Mouse (Mus musculus) MEL (cell line): Measurements from ENCODE around the gene Nr2c1.

Experiments used
- ELF1 ChIP-seq: IDR thresholded peaks from 2 replicates; pipeline ENCODE4 v1.6.1; 2014; ENCODE audit warnings: low read depth, mild to moderate bottlenecking, inconsistent platforms, low read length, improper control_type of control experiment, moderate library complexity
- EP300 ChIP-seq, 2 experiments: IDR thresholded peaks; 2 replicates each; pipeline ENCODE4 v1.6.1; 2011; ENCODE audit warnings: improper control_type of control experiment in 2 of 2, low read length in 2 of 2, low read depth in 1 of 2, mild to moderate bottlenecking in 1 of 2
- HCFC1 ChIP-seq: IDR thresholded peaks from 2 replicates; pipeline ENCODE4 v1.6.1; 2012; ENCODE audit warnings: low read depth, mild to moderate bottlenecking, inconsistent platforms, low read length, improper control_type of control experiment, moderate library complexity
- MAFK ChIP-seq: IDR thresholded peaks from 2 replicates; pipeline ENCODE4 v1.6.1; 2011; ENCODE audit warnings: low read depth, mild to moderate bottlenecking, low read length, improper control_type of control experiment, borderline replicate concordance
- MYB ChIP-seq: IDR thresholded peaks from 2 replicates; pipeline ENCODE4 v1.6.1; 2011; ENCODE audit warnings: mild to moderate bottlenecking, low read depth, low read length, improper control_type of control experiment
- NRF1 ChIP-seq: IDR thresholded peaks from 2 replicates; pipeline ENCODE4 v1.6.1; 2014; ENCODE audit warnings: low read depth, mild to moderate bottlenecking, inconsistent platforms, low read length, improper control_type of control experiment, moderate library complexity; ENCODE audit not compliant: poor library complexity, insufficient read depth, severe bottlenecking
- POLR2A ChIP-seq, 2 experiments: IDR thresholded peaks; 2 replicates each; pipeline ENCODE4 v1.6.1; 2011 to 2012; ENCODE audit warnings: low read length in 2 of 2, mild to moderate bottlenecking in 2 of 2, control low read depth in 1 of 2, improper control_type of control experiment in 1 of 2, low read depth in 1 of 2, moderate library complexity in 1 of 2; ENCODE audit not compliant: control insufficient read depth in 1 of 2, insufficient read depth in 1 of 2, poor library complexity in 1 of 2
- POLR2AphosphoS2 ChIP-seq: IDR thresholded peaks from 2 replicates; pipeline ENCODE4 v1.6.1; 2011; ENCODE audit warnings: low read length, improper control_type of control experiment
- UBTF ChIP-seq: IDR thresholded peaks from 2 replicates; pipeline ENCODE4 v1.6.1; 2012; ENCODE audit warnings: low read depth, mild to moderate bottlenecking, inconsistent platforms, low read length, improper control_type of control experiment, moderate library complexity, borderline replicate concordance; ENCODE audit not compliant: insufficient read depth
- USF1 ChIP-seq: IDR thresholded peaks from 2 replicates; pipeline ENCODE4 v1.6.1; 2014; ENCODE audit warnings: low read depth, mild to moderate bottlenecking, inconsistent platforms, low read length, improper control_type of control experiment, moderate library complexity
- ZC3H11A ChIP-seq: IDR thresholded peaks from 2 replicates; pipeline ENCODE4 v1.6.1; 2012; ENCODE audit warnings: low read depth, mild to moderate bottlenecking, inconsistent platforms, low read length, improper control_type of control experiment
- ZKSCAN1 ChIP-seq: IDR thresholded peaks from 2 replicates; pipeline ENCODE4 v1.6.1; 2012; ENCODE audit warnings: low read depth, mild to moderate bottlenecking, inconsistent platforms, low read length, improper control_type of control experiment, moderate library complexity

DNA sequence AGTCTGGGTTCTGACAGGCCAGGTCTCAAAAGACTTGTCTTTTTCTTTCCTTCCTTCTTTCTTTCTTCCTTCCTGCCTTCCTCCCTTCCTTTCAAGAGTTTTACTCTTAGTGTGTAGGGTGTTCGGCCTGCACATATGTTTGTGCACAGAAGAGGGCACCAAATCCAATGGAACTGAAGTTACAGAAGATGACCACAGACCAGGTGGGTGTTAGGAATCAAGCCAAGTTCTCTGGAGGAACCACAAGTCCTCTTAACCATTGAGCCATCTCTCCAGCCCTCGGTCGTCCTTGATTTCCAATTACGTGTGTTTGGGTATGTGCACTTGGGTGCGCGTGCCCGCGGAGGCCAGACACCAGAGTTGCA, 450 bp upstream of the Nr2c1 start:
- TF ChIP-seq EP300 (IDR thresholded peaks at IDR 0.05; ENCODE audit: low read depth in 1 of 2, low read length in 2 of 2) (no peak), UBTF (no peak), MAFK (no peak), ZKSCAN1 (no peak), NRF1 (no peak), HCFC1 (no peak), MYB (no peak), ELF1 (no peak), POLR2A (IDR thresholded peaks at IDR 0.05; ENCODE audit: control insufficient read depth in 1 of 2, insufficient read depth in 1 of 2, low read depth in 1 of 2, low read length in 2 of 2, poor library complexity in 1 of 2) (no peak), POLR2AphosphoS2 (no peak), ZC3H11A (0 out of 2 replicates have a peak, but pooled peaks have one; percentile 5), USF1 (no peak)
